Mouse (Mus musculus): ENCODE measurements at regions not wholly inside any gene's neighbourhood (a gene's known extent, or its start where the extent isn't known, plus 50 kb on each side); places are given as distances from the start of the nearest gene placed in this dataset.

- WGBS = 53% methylated on average over 1 of the region's 1 CpGs
- no peak for ATAC-seq (ENCODE audit: insufficient number of reproducible peaks, insufficient read depth, low FRiP score, low read depth)
These were observed 160.6 kb downstream of the Nr2f2 start for GRCm38 (mm10) chr7:70205900-70206299.

GRCm38 (mm10) chr7:70200188-70200587, 166.3 kb downstream of the Nr2f2 start:
- no peak for ATAC-seq (ENCODE audit: insufficient number of reproducible peaks, insufficient read depth, low FRiP score, low read depth)
- no peaks in the 10 kb centered on the region for H3K9me3 ChIP-seq (ENCODE audit: control insufficient read depth, low read depth, low read length)
- no peak overlapping the region for H3K27ac ChIP-seq (ENCODE audit: low read length)
- no peaks in the 10 kb centered on the region for H3K4me1 ChIP-seq (ENCODE audit: control insufficient read depth, insufficient read depth, low read length)
- no peak overlapping the region for H3K4me3 ChIP-seq (ENCODE audit: low read depth, low read length)
- 90% methylated on average over 4 of the region's 4 CpGs for WGBS
- H3K36me3 ChIP-seq (ENCODE audit: control insufficient read depth, insufficient read depth, low read length) = no peaks in the 10 kb centered on the region
- no peak overlapping the region for H3K9ac ChIP-seq (replicated peaks; ENCODE audit: low read depth, low read length)
- H3K27me3 ChIP-seq (ENCODE audit: control insufficient read depth, insufficient read depth, low read length) = no peaks in the 10 kb centered on the region
- no peak overlapping the region for H3K4me2 ChIP-seq (replicated peaks; ENCODE audit: low read depth, low read length)

More at GRCm38 (mm10) chr7:70205900-70206299, 160.6 kb downstream of the Nr2f2 start:
- Histone ChIP-seq H3K4me2 (replicated peaks; ENCODE audit: low read depth, low read length) (no peak overlapping the region), H3K9me3 (ENCODE audit: control insufficient read depth, low read depth, low read length) (no peaks in the 10 kb centered on the region), H3K4me1 (ENCODE audit: control insufficient read depth, insufficient read depth, low read length) (no peaks in the 10 kb centered on the region), H3K27ac (ENCODE audit: low read length) (no peak overlapping the region), H3K9ac (replicated peaks; ENCODE audit: low read depth, low read length) (no peak overlapping the region), H3K4me3 (ENCODE audit: low read depth, low read length) (no peak overlapping the region), H3K36me3 (ENCODE audit: control insufficient read depth, insufficient read depth, low read length) (no peaks in the 10 kb centered on the region), H3K27me3 (ENCODE audit: control insufficient read depth, insufficient read depth, low read length) (no peaks in the 10 kb centered on the region)

GRCm38 (mm10) chr7:70178956-70179355, 187.6 kb downstream of the Nr2f2 start:
- Histone ChIP-seq H3K9ac (replicated peaks; ENCODE audit: low read depth, low read length) (no peak overlapping the region), H3K4me1 (ENCODE audit: control insufficient read depth, insufficient read depth, low read length) (no peaks in the 10 kb centered on the region), H3K9me3 (ENCODE audit: control insufficient read depth, low read depth, low read length) (no peaks in the 10 kb centered on the region), H3K27me3 (ENCODE audit: control insufficient read depth, insufficient read depth, low read length) (no peaks in the 10 kb centered on the region), H3K36me3 (ENCODE audit: control insufficient read depth, insufficient read depth, low read length) (no peaks in the 10 kb centered on the region), H3K4me3 (ENCODE audit: low read depth, low read length) (no peak overlapping the region), H3K27ac (ENCODE audit: low read length) (no peak overlapping the region), H3K4me2 (replicated peaks; ENCODE audit: low read depth, low read length) (no peak overlapping the region)
- ATAC-seq (ENCODE audit: insufficient number of reproducible peaks, insufficient read depth, low FRiP score, low read depth) = no peak
- 80% methylated on average over 2 of the region's 2 CpGs for WGBS

GRCm38 (mm10) chr7:70178006-70178405, 188.5 kb downstream of the Nr2f2 start:
- H3K36me3 ChIP-seq (ENCODE audit: control insufficient read depth, insufficient read depth, low read length) = no peaks in the 10 kb centered on the region
- 79% methylated on average over 2 of the region's 2 CpGs for WGBS
- H3K4me3 ChIP-seq (ENCODE audit: low read depth, low read length) = no peak overlapping the region
- H3K9me3 ChIP-seq (ENCODE audit: control insufficient read depth, low read depth, low read length) = no peaks in the 10 kb centered on the region
- no peaks in the 10 kb centered on the region for H3K4me1 ChIP-seq (ENCODE audit: control insufficient read depth, insufficient read depth, low read length)
- no peak overlapping the region for H3K4me2 ChIP-seq (replicated peaks; ENCODE audit: low read depth, low read length)
- no peak for ATAC-seq (ENCODE audit: insufficient number of reproducible peaks, insufficient read depth, low FRiP score, low read depth)
- H3K27me3 ChIP-seq (ENCODE audit: control insufficient read depth, insufficient read depth, low read length) = no peaks in the 10 kb centered on the region
- no peak overlapping the region for H3K27ac ChIP-seq (ENCODE audit: low read length)
- no peak overlapping the region for H3K9ac ChIP-seq (replicated peaks; ENCODE audit: low read depth, low read length)

GRCm38 (mm10) chr7:70176686-70177259, 189.8 kb downstream of the Nr2f2 start:
- Histone ChIP-seq H3K4me3 (ENCODE audit: low read depth, low read length) (no peak overlapping the region), H3K4me1 (ENCODE audit: control insufficient read depth, insufficient read depth, low read length) (no peaks in the 10 kb centered on the region)
- WGBS = 58% methylated on average over 16 of the region's 16 CpGs

GRCm38 (mm10) chr7:70176086-70176485, 190.4 kb downstream of the Nr2f2 start:
- Histone ChIP-seq H3K9me3 (ENCODE audit: control insufficient read depth, low read depth, low read length) (no peaks in the 10 kb centered on the region), H3K27ac (ENCODE audit: low read length) (no peak overlapping the region), H3K4me3 (ENCODE audit: low read depth, low read length) (no peak overlapping the region), H3K36me3 (ENCODE audit: control insufficient read depth, insufficient read depth, low read length) (no peaks in the 10 kb centered on the region), H3K27me3 (ENCODE audit: control insufficient read depth, insufficient read depth, low read length) (no peaks in the 10 kb centered on the region), H3K9ac (replicated peaks; ENCODE audit: low read depth, low read length) (no peak overlapping the region), H3K4me1 (ENCODE audit: control insufficient read depth, insufficient read depth, low read length) (no peaks in the 10 kb centered on the region), H3K4me2 (replicated peaks; ENCODE audit: low read depth, low read length) (no peak overlapping the region)
- WGBS = 78% methylated on average over 7 of the region's 7 CpGs
- ATAC-seq (ENCODE audit: insufficient number of reproducible peaks, insufficient read depth, low FRiP score, low read depth) = no peak

More at GRCm38 (mm10) chr7:70176686-70177259, 189.8 kb downstream of the Nr2f2 start:
- no peak for ATAC-seq (ENCODE audit: insufficient number of reproducible peaks, insufficient read depth, low FRiP score, low read depth)
- H3K27me3 ChIP-seq (ENCODE audit: control insufficient read depth, insufficient read depth, low read length) = no peaks in the 10 kb centered on the region
- no peaks in the 10 kb centered on the region for H3K9me3 ChIP-seq (ENCODE audit: control insufficient read depth, low read depth, low read length)
- no peaks in the 10 kb centered on the region for H3K36me3 ChIP-seq (ENCODE audit: control insufficient read depth, insufficient read depth, low read length)
- H3K4me2 ChIP-seq (replicated peaks; ENCODE audit: low read depth, low read length) = no peak overlapping the region
- no peak overlapping the region for H3K27ac ChIP-seq (ENCODE audit: low read length)
- no peak overlapping the region for H3K9ac ChIP-seq (replicated peaks; ENCODE audit: low read depth, low read length)

GRCm38 (mm10) chr7:70172431-70172830, 194.1 kb downstream of the Nr2f2 start:
- no peak overlapping the region for H3K4me2 ChIP-seq (replicated peaks; ENCODE audit: low read depth, low read length)
- H3K27me3 ChIP-seq (ENCODE audit: control insufficient read depth, insufficient read depth, low read length) = no peaks in the 10 kb centered on the region
- H3K4me1 ChIP-seq (ENCODE audit: control insufficient read depth, insufficient read depth, low read length) = no peaks in the 10 kb centered on the region
- H3K9me3 ChIP-seq (ENCODE audit: control insufficient read depth, low read depth, low read length) = no peaks in the 10 kb centered on the region
- ATAC-seq (ENCODE audit: insufficient number of reproducible peaks, insufficient read depth, low FRiP score, low read depth) = no peak
- H3K9ac ChIP-seq (replicated peaks; ENCODE audit: low read depth, low read length) = no peak overlapping the region
- no peak overlapping the region for H3K4me3 ChIP-seq (ENCODE audit: low read depth, low read length)
- H3K36me3 ChIP-seq (ENCODE audit: control insufficient read depth, insufficient read depth, low read length) = no peaks in the 10 kb centered on the region
- H3K27ac ChIP-seq (ENCODE audit: low read length) = no peak overlapping the region
- WGBS = 40% methylated on average over 7 of the region's 7 CpGs

GRCm38 (mm10) chr7:70171456-70171855, 195.1 kb downstream of the Nr2f2 start:
- no peak overlapping the region for H3K27ac ChIP-seq (ENCODE audit: low read length)
- ATAC-seq (ENCODE audit: insufficient number of reproducible peaks, insufficient read depth, low FRiP score, low read depth) = no peak
- H3K9ac ChIP-seq (replicated peaks; ENCODE audit: low read depth, low read length) = no peak overlapping the region
- H3K36me3 ChIP-seq (ENCODE audit: control insufficient read depth, insufficient read depth, low read length) = no peaks in the 10 kb centered on the region
- 76% methylated on average over 4 of the region's 4 CpGs for WGBS
- H3K4me3 ChIP-seq (ENCODE audit: low read depth, low read length) = no peak overlapping the region
- H3K4me1 ChIP-seq (ENCODE audit: control insufficient read depth, insufficient read depth, low read length) = no peaks in the 10 kb centered on the region
- H3K9me3 ChIP-seq (ENCODE audit: control insufficient read depth, low read depth, low read length) = no peaks in the 10 kb centered on the region
- no peak overlapping the region for H3K4me2 ChIP-seq (replicated peaks; ENCODE audit: low read depth, low read length)
- no peaks in the 10 kb centered on the region for H3K27me3 ChIP-seq (ENCODE audit: control insufficient read depth, insufficient read depth, low read length)

- WGBS = 41% methylated on average over 4 of the region's 4 CpGs
- Histone ChIP-seq H3K9ac (replicated peaks; ENCODE audit: low read depth, low read length) (no peak overlapping the region), H3K27ac (ENCODE audit: low read length) (no peak overlapping the region), H3K36me3 (ENCODE audit: control insufficient read depth, insufficient read depth, low read length) (no peaks in the 10 kb centered on the region), H3K4me3 (ENCODE audit: low read depth, low read length) (no peak overlapping the region), H3K9me3 (ENCODE audit: control insufficient read depth, low read depth, low read length) (no peaks in the 10 kb centered on the region), H3K4me1 (ENCODE audit: control insufficient read depth, insufficient read depth, low read length) (no peaks in the 10 kb centered on the region), H3K4me2 (replicated peaks; ENCODE audit: low read depth, low read length) (no peak overlapping the region), H3K27me3 (ENCODE audit: control insufficient read depth, insufficient read depth, low read length) (no peaks in the 10 kb centered on the region)
- ATAC-seq (ENCODE audit: insufficient number of reproducible peaks, insufficient read depth, low FRiP score, low read depth) = no peak
These were observed 198.5 kb downstream of the Nr2f2 start for GRCm38 (mm10) chr7:70168080-70168479.
